Mouse (Mus musculus): Measurements from ENCODE around the gene Phactr1.

Gene Phactr1

GRCm38 (mm10) chr13:42973561-42973960 is 293.1 kb downstream of the Phactr1 start:
- in situ Hi-C loops (cut with MboI, MseI), result no loop called here

DNA sequence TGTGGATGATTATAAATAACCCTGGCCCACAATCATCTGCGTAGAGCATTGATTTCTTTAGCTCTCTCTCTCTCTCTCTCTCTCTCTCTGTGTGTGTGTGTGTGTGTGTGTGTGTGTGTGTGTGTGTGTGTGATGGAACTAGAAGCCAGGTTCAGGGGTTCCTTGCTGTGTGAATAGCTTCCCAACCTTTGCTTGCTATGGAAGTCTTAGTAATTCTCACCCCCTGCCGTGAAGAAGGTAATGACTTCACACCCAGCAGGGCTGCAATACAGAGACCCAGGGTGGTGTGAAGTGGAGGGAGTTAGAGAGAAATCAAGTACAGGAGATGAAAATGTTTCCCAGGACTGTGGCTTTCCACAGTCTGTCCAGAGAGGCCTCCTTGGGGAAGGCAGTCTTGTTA is 293.5 kb downstream of the Phactr1 start:
- in situ Hi-C loops (cut with MboI, MseI), result no loop called here

GRCm38 (mm10) chr13:42974506-42974905 is 294.1 kb downstream of the Phactr1 start:
- in situ Hi-C loops (cut with MboI, MseI), result no loop called here

GRCm38 (mm10) chr13:42976144-42976543 is 295.7 kb downstream of the Phactr1 start:
- in situ Hi-C loops (cut with MboI, MseI), result no loop called here

- in situ Hi-C loops (cut with MboI, MseI), result no loop called here
Observed at GRCm38 (mm10) chr13:42976967-42977366, 296.5 kb downstream of the Phactr1 start.

DNA sequence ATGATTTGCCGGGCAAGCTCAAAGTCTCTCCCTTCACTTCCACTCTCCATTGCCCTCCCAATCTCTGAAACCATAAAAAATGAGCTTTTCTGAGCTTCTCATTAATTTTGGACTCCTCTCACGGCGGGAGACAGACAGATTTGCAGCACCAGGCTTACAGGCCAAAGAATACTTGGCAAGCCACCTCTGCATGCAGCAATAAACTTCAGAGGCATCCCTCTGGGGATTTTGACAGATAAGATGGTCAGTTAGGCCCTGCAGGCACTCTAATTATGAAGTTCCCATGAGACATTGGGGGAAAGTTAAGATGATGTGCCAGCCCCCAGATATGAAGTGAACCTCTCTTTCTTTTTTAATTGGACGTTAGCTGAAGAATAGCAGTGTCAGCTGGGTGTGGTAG is 300.2 kb downstream of the Phactr1 start:
- in situ Hi-C loops (cut with MboI, MseI), result no loop called here

DNA sequence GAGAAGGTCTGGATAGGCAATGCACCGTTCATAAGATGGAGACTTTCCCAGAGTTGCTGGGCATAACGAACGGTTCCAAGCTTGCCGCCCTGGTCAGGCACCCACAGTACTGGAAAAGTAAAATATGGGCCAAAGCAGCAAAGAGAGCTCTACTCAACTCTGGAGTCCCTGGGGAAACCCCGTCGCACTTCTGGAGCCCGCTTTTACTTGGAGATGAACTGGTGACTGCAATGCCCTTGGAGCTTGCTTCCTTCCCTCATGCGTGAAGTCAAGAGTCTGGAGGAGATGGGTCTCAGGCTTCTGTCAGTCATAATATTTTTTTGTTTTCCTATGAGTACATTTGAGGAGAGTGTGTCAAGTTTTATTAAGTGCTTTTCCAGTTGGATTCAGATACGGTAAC is 302.2 kb downstream of the Phactr1 start:
- in situ Hi-C loops (cut with MboI, MseI), result no loop called here

GRCm38 (mm10) chr13:42985806-42986205 is 305.4 kb downstream of the Phactr1 start:
- in situ Hi-C loops (cut with MboI, MseI), result no loop called here

DNA sequence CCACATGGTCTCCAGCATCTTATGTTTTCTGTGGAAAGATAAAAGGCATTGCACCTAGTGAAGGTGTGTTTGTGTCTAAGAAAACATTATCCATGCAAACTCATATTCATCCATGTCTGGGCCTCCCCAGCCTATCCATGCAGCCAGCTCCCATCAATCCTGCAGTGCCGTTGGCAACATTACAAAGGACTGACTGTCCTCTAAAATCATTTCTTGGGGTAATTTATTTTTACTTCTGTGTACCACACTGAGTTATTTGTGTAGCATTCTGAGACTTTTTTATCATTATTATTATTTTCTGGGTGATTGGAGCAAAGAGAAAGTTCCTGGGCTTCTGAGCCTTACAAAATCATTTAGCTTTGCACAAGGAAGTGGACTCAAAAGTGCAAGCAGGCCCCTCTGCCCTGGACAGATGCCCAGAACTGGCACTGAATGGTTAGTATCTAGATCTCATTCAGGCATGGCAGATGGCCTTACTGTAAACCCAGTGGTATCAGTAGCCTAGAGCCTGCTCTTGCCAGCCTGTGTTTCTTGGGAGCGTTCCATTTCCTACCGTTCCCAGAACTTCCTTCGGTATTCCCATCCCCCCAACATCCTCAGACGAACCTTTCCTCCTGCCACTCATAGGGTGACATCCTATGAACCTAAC is 307.6 kb downstream of the Phactr1 start:
- in situ Hi-C loops (cut with MboI, MseI), result no loop called here

DNA sequence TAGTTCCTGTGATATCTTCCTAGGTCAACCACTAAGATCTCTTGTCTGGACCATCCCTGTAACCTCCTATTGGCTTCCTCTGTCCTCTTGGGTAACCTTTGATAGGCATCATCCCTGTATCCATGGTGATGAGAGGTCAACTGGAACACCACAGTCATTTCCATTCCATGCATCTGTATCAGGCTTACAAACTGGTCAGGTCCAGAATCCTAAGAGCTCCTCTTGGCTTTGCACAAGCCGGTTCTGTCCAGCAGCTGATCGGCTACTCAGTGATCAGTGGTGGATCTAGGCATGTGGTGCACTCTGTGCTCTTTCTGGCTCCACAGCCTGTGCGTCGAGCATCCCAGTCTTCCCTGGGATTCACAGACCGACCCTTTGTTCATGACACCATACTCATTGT is 309.1 kb downstream of the Phactr1 start:
- in situ Hi-C loops (cut with MboI, MseI), result no loop called here

DNA sequence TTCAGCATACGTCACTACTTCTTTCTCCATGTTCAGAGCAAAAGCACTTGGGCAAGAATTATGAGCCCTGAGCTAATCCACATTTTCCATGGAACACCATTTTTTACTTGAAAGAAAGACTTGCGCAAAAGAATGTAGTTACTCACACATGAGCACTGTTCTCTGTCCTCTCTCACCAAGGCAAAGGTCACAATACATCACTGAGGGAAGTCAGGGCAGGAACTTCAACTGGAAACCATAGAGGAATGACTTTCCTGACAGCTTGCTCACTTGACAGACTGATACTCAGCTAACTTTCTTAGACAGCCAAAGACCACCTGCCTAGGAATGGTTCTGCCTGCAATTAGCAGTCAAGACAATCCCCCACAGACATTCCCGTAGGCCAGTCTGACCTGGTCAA is 309.6 kb downstream of the Phactr1 start:
- in situ Hi-C loops (cut with MboI, MseI), result no loop called here

DNA sequence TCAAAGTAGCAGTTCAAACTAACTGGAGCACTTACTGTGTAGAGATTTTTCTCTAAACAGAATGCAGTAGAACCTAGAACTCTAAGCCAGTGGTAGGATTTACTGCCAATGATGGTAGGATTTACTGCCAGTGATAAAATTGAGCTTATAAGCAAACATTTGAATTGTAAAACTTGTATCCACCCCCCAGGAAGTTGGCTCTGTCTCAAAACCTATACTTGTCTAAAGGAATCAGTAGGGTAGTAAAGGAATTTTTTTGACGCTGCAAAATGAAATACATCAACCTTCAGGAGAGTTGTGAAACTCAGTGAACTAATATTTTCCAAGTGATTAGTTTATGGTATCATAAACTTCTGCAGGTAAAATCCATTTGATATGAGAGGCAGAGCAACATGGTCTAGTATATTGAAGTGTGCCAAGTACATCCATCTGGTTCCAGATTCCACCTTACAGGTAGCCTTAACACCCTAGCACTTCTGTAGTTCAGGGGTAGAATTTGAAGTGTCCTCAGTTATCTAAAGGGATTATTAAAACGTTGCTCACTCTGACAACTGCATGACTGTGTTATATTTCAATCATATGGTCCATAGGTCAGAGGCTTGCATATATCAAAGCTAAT is 310.2 kb downstream of the Phactr1 start:
- in situ Hi-C loops (cut with MboI, MseI), result no loop called here

- in situ Hi-C loops (cut with MboI, MseI), result no loop called here
Observed at GRCm38 (mm10) chr13:42991164-42991563, 310.7 kb downstream of the Phactr1 start.

DNA sequence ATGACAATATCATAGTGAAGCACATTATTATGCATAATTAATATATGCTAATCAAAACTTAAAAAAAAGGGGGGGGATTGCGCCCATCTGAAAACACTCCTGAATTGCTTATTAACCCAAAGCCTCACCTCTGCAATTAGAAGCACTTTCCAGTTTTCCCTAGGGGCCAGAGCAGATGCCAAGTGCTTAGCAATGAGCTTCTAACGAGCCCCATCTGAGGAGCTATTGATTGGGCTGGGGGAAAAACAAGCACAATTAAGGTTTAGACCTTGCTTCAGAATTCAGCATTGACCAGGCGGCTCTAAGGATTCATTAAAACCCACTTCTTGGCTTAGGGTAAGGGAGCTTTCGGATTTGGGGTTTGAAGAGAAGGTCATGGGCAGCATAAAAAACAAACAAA is 311.9 kb downstream of the Phactr1 start:
- in situ Hi-C loops (cut with MboI, MseI), result no loop called here

DNA sequence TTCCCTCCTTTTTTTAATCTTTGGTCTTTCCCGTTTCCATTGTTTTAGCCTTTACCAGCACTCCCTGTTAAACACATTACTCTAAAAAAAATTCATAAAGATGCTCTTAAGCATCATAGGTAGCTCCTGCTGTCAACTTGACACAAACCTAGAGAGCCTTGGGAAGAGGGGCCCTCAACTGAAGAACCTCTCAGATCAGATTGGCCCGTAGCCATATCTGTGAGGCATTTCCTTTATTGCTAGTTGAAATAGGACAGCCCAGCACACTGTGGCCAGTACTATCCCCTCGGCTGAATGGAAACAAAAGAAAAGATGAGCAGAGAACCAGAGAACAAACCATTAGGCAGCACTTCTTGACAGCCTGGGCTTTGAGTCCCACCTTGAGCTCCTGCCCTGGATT is 313.9 kb downstream of the Phactr1 start:
- in situ Hi-C loops (cut with MboI, MseI), result no loop called here

GRCm38 (mm10) chr13:42996188-42996587 is 315.8 kb downstream of the Phactr1 start:
- in situ Hi-C loops (cut with MboI, MseI), result no loop called here

DNA sequence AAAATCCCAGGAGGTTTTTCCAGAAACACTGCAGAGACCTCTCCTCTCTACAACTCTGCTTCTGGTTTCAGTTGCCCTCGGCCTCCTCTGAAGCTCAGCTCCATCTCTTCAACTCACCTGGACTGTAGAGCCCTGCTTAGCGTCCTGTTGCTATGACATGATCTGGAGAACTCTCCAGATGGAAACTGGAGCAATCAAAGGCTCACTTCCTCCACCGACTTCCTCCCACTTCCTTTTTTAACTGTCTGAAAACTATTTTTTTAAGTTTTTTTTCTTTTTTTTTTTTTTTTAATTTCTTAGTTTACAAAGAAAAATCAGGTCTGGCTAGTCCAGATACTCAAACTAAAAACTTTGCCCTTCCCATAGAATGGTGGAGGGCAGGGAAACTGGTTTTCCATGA is 318.9 kb downstream of the Phactr1 start:
- in situ Hi-C loops (cut with MboI, MseI), result no loop called here

GRCm38 (mm10) chr13:43005131-43005579 is 324.7 kb downstream of the Phactr1 start:
- in situ Hi-C loops (cut with MboI, MseI), result no loop called here

GRCm38 (mm10) chr13:43008466-43008865 is 328.0 kb downstream of the Phactr1 start:
- in situ Hi-C loops (cut with MboI, MseI), result no loop called here

- in situ Hi-C loops (cut with MboI, MseI), result no loop called here
Observed at GRCm38 (mm10) chr13:43009596-43009995, 329.2 kb downstream of the Phactr1 start.

DNA sequence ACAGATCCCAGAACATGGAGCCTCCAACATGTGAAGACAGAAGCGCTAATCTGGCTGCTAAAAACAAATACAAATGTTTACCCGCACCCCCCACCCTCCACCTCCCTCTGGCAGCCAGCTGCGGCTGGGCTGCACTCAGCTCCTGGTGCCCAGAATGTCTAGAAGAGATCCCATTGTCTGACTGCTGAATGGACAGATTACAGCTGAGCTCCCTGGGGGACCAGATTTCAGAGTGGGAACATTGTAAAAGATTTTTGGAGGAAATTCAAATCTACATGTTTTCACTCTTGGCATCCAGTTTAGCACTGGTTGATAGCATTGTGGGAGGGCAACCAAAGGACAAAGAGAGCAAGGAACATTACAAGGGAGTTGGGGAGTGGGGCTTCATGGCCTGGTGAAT is 331.1 kb downstream of the Phactr1 start:
- in situ Hi-C loops (cut with MboI, MseI), result no loop called here

DNA sequence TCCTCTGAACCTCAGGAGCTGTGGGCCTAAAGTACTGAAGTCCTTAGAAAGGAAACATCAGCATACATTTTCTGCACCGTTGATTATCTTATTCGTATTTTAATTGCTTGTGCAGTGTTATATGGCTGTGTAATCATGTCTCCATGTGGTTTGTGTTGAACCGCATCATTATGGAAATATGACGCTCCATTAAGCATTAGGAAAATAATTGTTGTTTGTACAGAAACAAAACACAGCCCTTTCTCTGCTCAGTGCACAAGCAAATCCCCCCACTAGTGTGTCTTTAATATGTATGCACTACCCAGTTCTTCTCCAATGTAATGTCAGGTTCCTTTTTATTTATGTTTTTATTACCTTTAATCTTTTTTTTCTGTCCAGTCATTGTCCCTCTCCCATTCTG is 333.6 kb downstream of the Phactr1 start:
- in situ Hi-C loops (cut with MboI, MseI), result no loop called here

GRCm38 (mm10) chr13:43015768-43016167 is 335.3 kb downstream of the Phactr1 start:
- in situ Hi-C loops (cut with MboI, MseI), result no loop called here

DNA sequence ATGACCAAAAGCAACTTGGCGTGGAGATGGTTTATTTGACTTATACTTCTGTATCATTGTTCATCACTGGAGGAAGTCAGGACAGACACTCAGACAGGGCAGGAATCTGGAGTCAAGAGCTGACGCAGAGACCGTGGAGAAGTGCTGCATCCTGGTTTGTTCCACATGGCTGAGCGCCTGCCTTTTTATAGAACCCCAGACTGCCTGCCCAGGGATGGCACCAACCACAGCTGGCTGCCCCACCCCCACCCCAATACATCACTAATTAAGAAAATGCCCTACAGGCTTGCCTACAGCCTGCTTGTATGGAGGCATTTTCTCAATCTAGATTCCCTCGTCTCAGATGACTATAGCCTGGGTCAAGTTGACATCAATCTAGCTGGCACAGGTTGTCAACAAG is 338.4 kb downstream of the Phactr1 start:
- in situ Hi-C loops (cut with MboI, MseI), result no loop called here
